Comparison of ENCODE assay signal across 22 mouse cellular contexts in the genomic region with DNA sequence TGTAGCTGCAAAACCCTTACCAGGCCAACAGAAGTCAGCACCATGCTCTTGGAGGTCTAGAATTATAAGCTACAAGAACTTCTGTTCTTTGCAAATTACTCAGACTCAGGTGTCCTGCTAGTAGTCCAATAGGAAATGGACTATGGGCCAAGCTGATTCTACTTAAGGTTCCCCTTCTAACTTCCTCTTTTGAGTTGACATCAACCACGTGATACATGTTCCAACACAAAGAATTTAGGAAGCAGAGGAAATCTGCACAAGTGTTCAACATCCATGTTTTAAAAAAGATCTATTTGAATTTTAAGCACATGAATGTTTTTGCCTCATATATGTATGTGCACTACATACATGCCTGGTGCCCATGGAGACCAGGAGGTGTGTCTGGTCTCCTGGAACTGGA.
A peak's percentile ranks its signal among the peaks of the same experiment; 100 is the strongest.
DNase-seq lines count a peak whose midpoint lies in the region; ATAC-seq and TF ChIP-seq lines count a peak whose summit lies in the region.
"Had no signal": no experiment of that assay in that cellular context is flagged by ENCODE, and none has a peak within 500 bp of the region (broad histone marks: within the 10 kb centered on the region; RNA-seq: fewer than 3 reads in every experiment).

No protein-coding gene starts in this region.

- dilution Hi-C loops in CH12.LX (cut with MboI; ENCODE audit: extremely low pct_ligation_motif_present, extremely low pct_unique_long_range_greater_than_20kb, low sequenced_read_pairs) = no loop called here

- H3K4me1 ChIP-seq in liver, adult 2 months (ENCODE audit: control insufficient read depth, insufficient read depth, low read length) = no peaks in the 10 kb centered on the region
- no peaks in the 10 kb centered on the region for H3K4me1 ChIP-seq in liver, embryonic 12.5 days
- H3K4me1 ChIP-seq in CH12.LX (ENCODE audit: control insufficient read depth in 1 of 2, insufficient read depth in 2 of 2) = peaks cover 6 to 34% of the 10 kb centered on the region in 2 experiments; a peak in 3 of 4 replicates
- no peaks in the 10 kb centered on the region for H3K4me1 ChIP-seq in intestine, embryonic 15.5 days (replicated peaks)
- H3K4me1 ChIP-seq: forebrain, embryonic 12.5 days; liver, embryonic 15.5 days; midbrain, embryonic 12.5 days; neural tube, embryonic 12.5 days; stomach, embryonic 15.5 days had no signal

- intact Hi-C loops in gastrocnemius, adult 2 months (cut with DNase I) = no loop called here

- TF ChIP-seq EP300 in CH12.LX (IDR thresholded peaks at IDR 0.05; ENCODE audit: low read length) = no peak

- H3K79me2 ChIP-seq in liver, adult 2 months (ENCODE audit: control insufficient read depth, insufficient read depth, low read length) = 0 out of 2 replicates have a peak, but pooled peaks cover 3% of the 10 kb centered on the region
- no peaks in the 10 kb centered on the region for H3K79me2 ChIP-seq in CH12.LX (replicated peaks; ENCODE audit: control insufficient read depth, extremely low read depth, insufficient read depth, poor library complexity, severe bottlenecking)

- in situ Hi-C loops in CH12.LX (cut with MboI; ENCODE audit: low pct_ligation_motif_present, low pct_unique_long_range_greater_than_20kb, low sequenced_read_pairs) = loop anchor here (5.0 to 25.0 kb wide), 2 partner anchors 123 to 238 kb away; no protein-coding TSS in a partner anchor

- TF ChIP-seq CTCF in liver, adult 2 months (IDR thresholded peaks at IDR 0.05; ENCODE audit: low read depth, low read length) = no peak
- TF ChIP-seq CTCF in CH12.LX (conservative IDR thresholded peaks at IDR 0.05 in 1 of 2, IDR thresholded peaks at IDR 0.05 in 1 of 2; ENCODE audit: low read depth in 2 of 2, low read length in 2 of 2) = no peak
- no peak for TF ChIP-seq CTCF in gastrocnemius, adult 2 months (IDR thresholded peaks at IDR 0.05)

- DNase-seq in liver, adult 2 months (ENCODE audit: extremely low read depth, low read depth, low spot score) = peak; percentile 40
- DNase-seq in CH12.LX (ENCODE audit: extremely low read depth) = peak; percentile 48
- DNase-seq in gastrocnemius, adult 2 months = no peak
- DNase-seq: adrenal gland, postnatal 14 days; cerebellum, adult 11-12 months; cerebellum, postnatal 25 days; gastrocnemius, postnatal 10 days; heart, postnatal 14 days; lung, postnatal 4 days; thymus, adult 2 months had no signal

- no peaks in the 10 kb centered on the region for H3K36me3 ChIP-seq in liver, adult 2 months (ENCODE audit: control insufficient read depth, insufficient read depth, low read length)
- H3K36me3 ChIP-seq in liver, embryonic 12.5 days = no peaks in the 10 kb centered on the region
- H3K36me3 ChIP-seq in CH12.LX (replicated peaks in 1 of 2; ENCODE audit: control insufficient read depth in 1 of 2, insufficient read depth in 1 of 2, low read length in 1 of 2) = peaks cover 0 to 26% of the 10 kb centered on the region in 2 experiments
- H3K36me3 ChIP-seq in intestine, embryonic 15.5 days = no peaks in the 10 kb centered on the region
- H3K36me3 ChIP-seq: forebrain, embryonic 12.5 days; kidney, embryonic 15.5 days; limb, embryonic 13.5 days; liver, embryonic 15.5 days; midbrain, embryonic 12.5 days; neural tube, embryonic 12.5 days; stomach, embryonic 15.5 days had no signal

- H3K27ac ChIP-seq in liver, adult 2 months (replicated peaks; ENCODE audit: insufficient read depth, low read depth, low read length) = no peak overlapping the region
- H3K27ac ChIP-seq in liver, embryonic 12.5 days = no peak overlapping the region
- H3K27ac ChIP-seq in CH12.LX (ENCODE audit: insufficient read depth, low read depth) = no peak overlapping the region
- no peak overlapping the region for H3K27ac ChIP-seq in gastrocnemius, adult 2 months
- H3K27ac ChIP-seq in intestine, embryonic 15.5 days = no peak overlapping the region
- H3K27ac ChIP-seq: forebrain, embryonic 12.5 days; hindbrain, embryonic 14.5 days; liver, embryonic 15.5 days; midbrain, embryonic 12.5 days; neural tube, embryonic 12.5 days; stomach, embryonic 15.5 days had no signal

- H3K9me3 ChIP-seq in liver, embryonic 12.5 days (replicated peaks) = no peaks in the 10 kb centered on the region
- no peaks in the 10 kb centered on the region for H3K9me3 ChIP-seq in CH12.LX (replicated peaks; ENCODE audit: low read length)
- no peaks in the 10 kb centered on the region for H3K9me3 ChIP-seq in intestine, embryonic 15.5 days
- H3K9me3 ChIP-seq: forebrain, embryonic 12.5 days; kidney, embryonic 15.5 days; limb, embryonic 13.5 days; liver, embryonic 15.5 days; midbrain, embryonic 12.5 days; neural tube, embryonic 12.5 days; stomach, embryonic 15.5 days had no signal

- H3K4me3 ChIP-seq in liver, adult 2 months (ENCODE audit: insufficient read depth, low read depth, low read length) = no peak overlapping the region
- no peak overlapping the region for H3K4me3 ChIP-seq in liver, embryonic 12.5 days
- H3K4me3 ChIP-seq in CH12.LX (replicated peaks in 1 of 3; ENCODE audit: low read depth in 2 of 3, low read length in 2 of 3, poor library complexity in 1 of 3) = no peak overlapping the region
- H3K4me3 ChIP-seq in gastrocnemius, adult 2 months = no peak overlapping the region
- H3K4me3 ChIP-seq in intestine, embryonic 15.5 days (replicated peaks) = no peak overlapping the region
- H3K4me3 ChIP-seq: forebrain, embryonic 12.5 days; kidney, embryonic 15.5 days; limb, embryonic 13.5 days; liver, embryonic 15.5 days; midbrain, embryonic 12.5 days; neural tube, embryonic 12.5 days; stomach, embryonic 15.5 days had no signal

- no peak for ATAC-seq in liver, embryonic 12.5 days
- ATAC-seq in common myeloid progenitor, adult 5-6 weeks (replicated peaks; ENCODE audit: low read depth, poor library complexity, severe bottlenecking) = peak; percentile 52
- peak; percentile 74 for ATAC-seq in monocyte, adult 5-6 weeks (replicated peaks; ENCODE audit: insufficient number of reproducible peaks, low FRiP score, low TSS enrichment, poor library complexity, severe bottlenecking)
- ATAC-seq in intestine, embryonic 15.5 days = no peak

- H3K4me2 ChIP-seq in liver, embryonic 12.5 days = no peak overlapping the region
- no peak overlapping the region for H3K4me2 ChIP-seq in CH12.LX (ENCODE audit: insufficient read depth, low read depth, poor library complexity, severe bottlenecking)
- H3K4me2 ChIP-seq in intestine, embryonic 15.5 days (replicated peaks) = no peak overlapping the region
- H3K4me2 ChIP-seq: forebrain, embryonic 12.5 days; hindbrain, embryonic 14.5 days; kidney, embryonic 15.5 days; limb, embryonic 13.5 days; liver, embryonic 15.5 days; midbrain, embryonic 12.5 days; neural tube, embryonic 12.5 days; stomach, embryonic 15.5 days had no signal

- no peaks in the 10 kb centered on the region for H3K27me3 ChIP-seq in liver, adult 2 months (ENCODE audit: control insufficient read depth, insufficient read depth, low read length)
- H3K27me3 ChIP-seq in liver, embryonic 12.5 days (replicated peaks) = no peaks in the 10 kb centered on the region
- no peaks in the 10 kb centered on the region for H3K27me3 ChIP-seq in CH12.LX (replicated peaks)
- H3K27me3 ChIP-seq in intestine, embryonic 15.5 days (replicated peaks) = no peaks in the 10 kb centered on the region
- H3K27me3 ChIP-seq: forebrain, embryonic 12.5 days; kidney, embryonic 15.5 days; limb, embryonic 13.5 days; liver, embryonic 15.5 days; midbrain, embryonic 12.5 days; neural tube, embryonic 12.5 days; stomach, embryonic 15.5 days had no signal

- H3K9ac ChIP-seq in liver, adult 2 months (ENCODE audit: low read depth, low read length) = no peak overlapping the region
- H3K9ac ChIP-seq in liver, embryonic 12.5 days = no peak overlapping the region
- H3K9ac ChIP-seq in CH12.LX (ENCODE audit: insufficient read depth, low read depth) = no peak overlapping the region
- no peak overlapping the region for H3K9ac ChIP-seq in intestine, embryonic 15.5 days
- H3K9ac ChIP-seq: forebrain, embryonic 12.5 days; hindbrain, embryonic 14.5 days; kidney, embryonic 15.5 days; limb, embryonic 13.5 days; liver, embryonic 15.5 days; midbrain, embryonic 12.5 days; neural tube, embryonic 12.5 days; stomach, embryonic 15.5 days had no signal

- TF ChIP-seq RAD21 in CH12.LX (IDR thresholded peaks at IDR 0.05; ENCODE audit: low read depth, low read length) = no peak

- 80% methylated on average over 1 of the region's 1 CpGs for WGBS in liver, adult 2 months
- WGBS in liver, embryonic 12.5 days (ENCODE audit: insufficient replicate concordance) = 36% methylated on average over 1 of the region's 1 CpGs
- WGBS in intestine, embryonic 15.5 days = 81% methylated on average over 1 of the region's 1 CpGs

- no peak for TF ChIP-seq POLR2A in liver, adult 2 months (IDR thresholded peaks at IDR 0.05; ENCODE audit: extremely low read depth, insufficient read depth, low read length)
- TF ChIP-seq POLR2A in CH12.LX (IDR thresholded peaks at IDR 0.05; ENCODE audit: low read depth, low read length) = no peak

TF ChIP-seq in CH12.LX, 34 proteins besides CTCF, POLR2A, EP300 and RAD21:
- TF ChIP-seq SIN3A (IDR thresholded peaks at IDR 0.05; ENCODE audit: low read length) = no peak
- no peak for TF ChIP-seq UBTF (IDR thresholded peaks at IDR 0.05; ENCODE audit: low read depth, low read length)
- TF ChIP-seq ELF1 (IDR thresholded peaks at IDR 0.05; ENCODE audit: low read depth, low read length) = no peak
- TF ChIP-seq USF1 (IDR thresholded peaks at IDR 0.05; ENCODE audit: low read depth, low read length) = no peak
- no peak for TF ChIP-seq JUND (conservative IDR thresholded peaks at IDR 0.05; ENCODE audit: low read depth, low read length)
- TF ChIP-seq HCFC1 (IDR thresholded peaks at IDR 0.05; ENCODE audit: low read depth, low read length) = no peak
- TF ChIP-seq NELFE (IDR thresholded peaks at IDR 0.05; ENCODE audit: low read depth, low read length) = no peak
- no peak for TF ChIP-seq MEF2A (IDR thresholded peaks at IDR 0.05; ENCODE audit: borderline replicate concordance, low read depth, low read length)
- TF ChIP-seq MAFK (IDR thresholded peaks at IDR 0.05; ENCODE audit: insufficient replicate concordance, low read length) = no peak
- no peak for TF ChIP-seq MXI1 (IDR thresholded peaks at IDR 0.05; ENCODE audit: low read depth, low read length)
- TF ChIP-seq MYC (IDR thresholded peaks at IDR 0.05; ENCODE audit: low read depth, low read length) = no peak
- TF ChIP-seq BHLHE40 (IDR thresholded peaks at IDR 0.05; ENCODE audit: low read depth, low read length) = no peak
- no peak for TF ChIP-seq NRF1 (IDR thresholded peaks at IDR 0.05; ENCODE audit: low read depth, low read length)
- no peak for TF ChIP-seq MAX (IDR thresholded peaks at IDR 0.05; ENCODE audit: low read length)
- no peak for TF ChIP-seq KAT2A (IDR thresholded peaks at IDR 0.05; ENCODE audit: insufficient replicate concordance, low read length)
- no peak for TF ChIP-seq CHD2 (IDR thresholded peaks at IDR 0.05; ENCODE audit: low read length)

Comparison
In these comparisons a context has a peak if more than half of its experiments do, and no peak if none do; other contexts are left out.
1. ATAC-seq: peak in common myeloid progenitor, adult 5-6 weeks (single experiment) and monocyte, adult 5-6 weeks (single experiment); none in liver, embryonic 12.5 days (single experiment) and intestine, embryonic 15.5 days (single experiment).